In the genomic region with DNA sequence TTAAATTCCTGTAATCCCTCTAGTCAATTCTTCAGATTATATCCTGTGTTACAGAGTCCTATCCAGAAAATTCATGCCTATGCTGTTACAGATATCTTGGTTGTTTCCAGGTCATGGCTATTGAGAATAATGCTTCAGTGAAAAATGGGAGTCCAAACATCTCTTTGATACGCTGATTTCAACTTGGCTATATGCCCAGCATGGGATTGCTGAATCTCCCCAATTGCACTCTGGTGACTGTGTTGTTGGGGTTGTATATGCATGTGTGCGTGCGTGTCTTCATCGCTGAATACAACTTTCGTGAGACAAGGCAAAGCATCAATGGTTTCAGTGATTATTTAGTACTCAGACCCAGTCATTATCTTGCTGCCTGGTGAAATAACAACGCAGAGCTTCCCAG, we compare ENCODE assay signal across 26 mouse cellular contexts.
"Had no signal": no experiment of that assay in that cellular context is flagged by ENCODE, and none has a peak within 500 bp of the region (broad histone marks: within the 10 kb centered on the region; RNA-seq: fewer than 3 reads in every experiment).

No protein-coding gene starts in this region.

- H3K27me3 ChIP-seq: heart, embryonic 12.5 days; hindbrain, embryonic 12.5 days; hindbrain, embryonic 15.5 days; intestine, embryonic 15.5 days; limb, embryonic 12.5 days; liver, embryonic 13.5 days; liver, embryonic 15.5 days had no signal

- H3K27ac ChIP-seq: gastrocnemius, adult 2 months; heart, embryonic 10.5 days; hindbrain, embryonic 12.5 days; hindbrain, embryonic 15.5 days; intestine, embryonic 15.5 days; layer of hippocampus, adult 2 months; left cerebral cortex, adult 2 months; limb, embryonic 10.5 days; limb, embryonic 12.5 days; liver, embryonic 13.5 days; liver, embryonic 15.5 days had no signal

- H3K4me1 ChIP-seq: hindbrain, embryonic 12.5 days; intestine, embryonic 15.5 days had no signal

- H3K36me3 ChIP-seq: heart, embryonic 10.5 days; heart, embryonic 12.5 days; hindbrain, embryonic 12.5 days; hindbrain, embryonic 15.5 days; intestine, embryonic 15.5 days; limb, embryonic 10.5 days; limb, embryonic 12.5 days; liver, embryonic 13.5 days; liver, embryonic 15.5 days had no signal

- H3K4me2 ChIP-seq: heart, embryonic 12.5 days; hindbrain, embryonic 12.5 days; hindbrain, embryonic 15.5 days; intestine, embryonic 15.5 days; limb, embryonic 12.5 days; liver, embryonic 11.5 days; liver, embryonic 13.5 days; liver, embryonic 15.5 days had no signal

- H3K9ac ChIP-seq: heart, embryonic 12.5 days; hindbrain, embryonic 12.5 days; hindbrain, embryonic 15.5 days; intestine, embryonic 15.5 days; limb, embryonic 12.5 days; liver, embryonic 13.5 days; liver, embryonic 15.5 days had no signal

- ATAC-seq: inflammation-experienced regulatory T-cells, adult 6 months; intestine, embryonic 15.5 days; intestine, postnatal 0 days had no signal

- H3K9me3 ChIP-seq: heart, embryonic 10.5 days; heart, embryonic 12.5 days; hindbrain, embryonic 12.5 days; hindbrain, embryonic 15.5 days; intestine, embryonic 15.5 days; limb, embryonic 10.5 days; limb, embryonic 12.5 days; liver, embryonic 13.5 days; liver, embryonic 15.5 days had no signal

- DNase-seq: gastrocnemius, adult 2 months; gastrocnemius, postnatal 10 days; gastrocnemius, postnatal 25 days; heart, adult 18-20 months; heart, postnatal 10 days; heart, postnatal 4 days; kidney, adult 18-20 months; kidney, adult 8-10 months; kidney, postnatal 10 days; kidney, postnatal 25 days; kidney, postnatal 4 days; liver; liver, embryonic 13.5 days had no signal

- H3K4me3 ChIP-seq: gastrocnemius, adult 2 months; heart, embryonic 10.5 days; heart, embryonic 12.5 days; hindbrain, embryonic 12.5 days; hindbrain, embryonic 15.5 days; intestine, embryonic 15.5 days; layer of hippocampus, adult 2 months; left cerebral cortex, adult 2 months; limb, embryonic 10.5 days; limb, embryonic 12.5 days; liver, embryonic 13.5 days; liver, embryonic 15.5 days had no signal
